Mouse (Mus musculus) CD4-positive helper T cell, adult 2 months (primary cell): Measurements from ENCODE around the gene Cnot3.

Experiments used
- DNase-seq: peaks from one replicate; pipeline ENCODE4 v3.0.0-alpha.2; 2012; ENCODE audit warnings: low read depth, missing footprints, low spot score

The Cnot3 gene

GRCm38 (mm10) chr7:3646641-3647040, 1.6 kb downstream of the Cnot3 start:
- no peak for DNase-seq

- no peak for DNase-seq
Measured at GRCm38 (mm10) chr7:3656966-3657365, 11.9 kb downstream of the Cnot3 start.

GRCm38 (mm10) chr7:3658578-3658977, 13.5 kb downstream of the Cnot3 start:
- DNase-seq, result no peak

GRCm38 (mm10) chr7:3664524-3665214, 19.6 kb downstream of the Cnot3 start:
- DNase-seq, result no peak

GRCm38 (mm10) chr7:3665215-3666114, 20.4 kb downstream of the Cnot3 start, which contains the start of gene Leng1:
Leng1 (minus strand) TSS chr7:3665840.
- DNase-seq, result peak; percentile 97

- no peak for DNase-seq
Measured at GRCm38 (mm10) chr7:3666921-3667391, 21.9 kb downstream of the Cnot3 start.

- DNase-seq, result peak; percentile 74
Measured at GRCm38 (mm10) chr7:3674507-3675227, 29.6 kb downstream of the Cnot3 start.

- no peak for DNase-seq
Measured at GRCm38 (mm10) chr7:3675228-3675548, 30.1 kb downstream of the Cnot3 start.

- DNase-seq, result no peak
Measured at GRCm38 (mm10) chr7:3676371-3676770, 31.3 kb downstream of the Cnot3 start.

- no peak for DNase-seq
Measured at GRCm38 (mm10) chr7:3677342-3677741, 32.3 kb downstream of the Cnot3 start, which contains the start of gene Tmc4. Tmc4 (minus strand) TSS chr7:3677553.

GRCm38 (mm10) chr7:3683908-3684550, 39.0 kb downstream of the Cnot3 start:
- no peak for DNase-seq

- no peak for DNase-seq
Measured at GRCm38 (mm10) chr7:3684698-3685097, 39.6 kb downstream of the Cnot3 start.

GRCm38 (mm10) chr7:3685400-3686187, 40.5 kb downstream of the Cnot3 start:
- no peak for DNase-seq

- DNase-seq, result peak; percentile 22
Measured at GRCm38 (mm10) chr7:3691919-3692318, 46.9 kb downstream of the Cnot3 start.

GRCm38 (mm10) chr7:3692382-3692986, 47.4 kb downstream of the Cnot3 start, which contains the start of gene Tsen34:
Tsen34 (plus strand) TSS chr7:3692863.
- DNase-seq, result no peak

GRCm38 (mm10) chr7:3692987-3693808, 48.1 kb downstream of the Cnot3 start, which contains the start of gene Mboat7:
Mboat7 (minus strand) TSS chr7:3693523.
- DNase-seq, result peak; percentile 98

- no peak for DNase-seq
Measured at GRCm38 (mm10) chr7:3693809-3694075, 48.7 kb downstream of the Cnot3 start.

GRCm38 (mm10) chr7:3694076-3694948, 49.2 kb downstream of the Cnot3 start:
- DNase-seq, result peak; percentile 91
